Mouse (Mus musculus) small intestine, adult 2 months (tissue): ENCODE data around the gene Btg4. TPM values are rescaled to one million over a fixed set of nuclear protein-coding genes. Genes with fewer than 3 reads are reported as not detected.
A peak's percentile ranks its signal among the peaks of the same experiment; 100 is the strongest.

Source experiments
- H3K27ac ChIP-seq: fragments of 200-500 bp; 2 replicates; pipeline ENCODE4 v1.5.1; 2012; ENCODE audit warnings: low read depth, low read length, control low read depth, inconsistent platforms; ENCODE audit not compliant: insufficient read depth
- H3K27me3 ChIP-seq: fragments of 200-500 bp; 2 replicates; pipeline ENCODE4 v1.6.1; 2012; ENCODE audit warnings: mild to moderate bottlenecking, moderate library complexity, low read length, inconsistent platforms; ENCODE audit not compliant: control insufficient read depth, insufficient read depth
- H3K36me3 ChIP-seq: fragments of 200-500 bp; 2 replicates; pipeline ENCODE4 v1.6.1; 2012; ENCODE audit warnings: mild to moderate bottlenecking, low read length, control low read depth, inconsistent platforms; ENCODE audit not compliant: control insufficient read depth, insufficient read depth
- H3K4me1 ChIP-seq: fragments of 200-500 bp; 2 replicates; pipeline ENCODE4 v1.6.1; 2012; ENCODE audit warnings: low read length, inconsistent platforms, mixed read lengths; ENCODE audit not compliant: control insufficient read depth, insufficient read depth, insufficient read length
- H3K4me3 ChIP-seq: fragments of 200-500 bp; 2 replicates; pipeline ENCODE4 v1.5.1; 2012; ENCODE audit warnings: low read depth, mild to moderate bottlenecking, control low read depth, inconsistent platforms, low read length, moderate library complexity
- CTCF ChIP-seq: fragments of 200-500 bp; IDR thresholded peaks from 2 replicates; pipeline ENCODE4 v1.5.1; 2012; ENCODE audit warnings: low read depth, mild to moderate bottlenecking, control low read depth, inconsistent platforms, low read length, moderate library complexity, mixed read lengths; ENCODE audit not compliant: insufficient replicate concordance, insufficient read length; ENCODE audit errors: extremely low read depth
- POLR2A ChIP-seq: fragments of 200-500 bp; IDR thresholded peaks from 2 replicates; pipeline ENCODE4 v1.6.1; 2012; ENCODE audit warnings: low read depth, mild to moderate bottlenecking, control low read depth, inconsistent platforms, low read length, moderate library complexity
- WGBS: fragments of 180-500 bp; shearing (Covaris S2); methylation state at CpG from one replicate; pipeline ENCODE4 v1.1.7; 2018; 5-methylcytosine and 5-hydroxymethylcytosine counted together
- polyA plus RNA-seq: library from polyadenylated mRNA; depleted of rRNA; stranded (reverse); fragments of >200 nt; gene quantifications from 2 replicates; pipeline ENCODE4 v1.2.3, GENCODE M21; 2012

Gene Btg4
- polyA plus RNA-seq, 1 experiment: not detected

DNA sequence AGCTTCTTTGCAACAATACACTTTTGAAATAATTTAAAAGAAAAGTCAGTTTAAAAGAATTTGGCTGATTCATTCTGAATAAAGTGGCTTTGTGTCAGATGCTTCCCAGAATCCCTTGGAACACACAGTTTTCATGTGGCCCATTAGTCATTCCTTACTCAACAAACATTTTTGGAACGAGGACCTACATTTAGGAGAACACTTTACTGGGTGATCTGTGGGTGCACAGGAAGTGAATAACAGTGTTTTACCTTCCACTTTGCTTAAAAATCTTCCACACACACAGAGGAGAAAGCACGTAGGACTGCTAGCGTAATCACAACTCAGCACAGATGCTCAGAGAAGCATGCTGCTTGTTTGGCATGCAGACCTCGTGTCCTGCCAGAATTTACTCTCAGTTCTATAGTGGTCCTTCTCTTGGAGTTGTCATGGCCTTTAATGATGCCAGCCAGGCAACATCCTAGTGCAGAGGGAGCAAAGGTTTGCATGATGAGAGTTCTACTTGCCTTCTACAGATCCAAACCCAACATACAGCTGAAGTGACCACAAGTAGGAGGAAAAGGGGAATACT is 1.7 kb upstream of the Btg4 start:
- Histone ChIP-seq H3K4me3 (no peak overlapping the region), H3K27ac (no peak overlapping the region), H3K4me1 (no peaks in the 10 kb centered on the region), H3K27me3 (no peaks in the 10 kb centered on the region), H3K36me3 (no peaks in the 10 kb centered on the region)
- TF ChIP-seq CTCF (no peak), POLR2A (no peak)
- WGBS: 72% methylated on average over 4 of the region's 4 CpGs

DNA sequence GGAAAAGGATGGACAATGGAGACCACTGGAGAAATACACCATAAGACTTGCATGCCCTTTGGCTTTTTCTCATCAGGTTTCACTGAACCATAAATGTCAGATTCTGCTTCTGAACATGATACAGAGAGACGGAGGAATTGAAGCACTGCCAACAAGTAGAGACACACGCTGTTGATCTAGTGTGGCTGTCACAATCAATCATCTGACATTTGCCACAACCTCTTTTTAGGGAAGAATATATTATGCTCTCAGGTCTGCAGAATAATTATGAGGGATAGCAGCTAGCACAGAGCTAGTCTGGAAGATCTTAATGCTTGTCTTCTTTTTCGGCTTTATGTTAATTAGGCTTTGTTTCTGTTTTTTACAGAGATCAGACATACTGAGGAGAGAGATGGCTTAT is 7.5 kb downstream of the Btg4 start:
- Histone ChIP-seq H3K4me3 (no peak overlapping the region), H3K36me3 (no peaks in the 10 kb centered on the region), H3K27ac (no peak overlapping the region), H3K27me3 (no peaks in the 10 kb centered on the region; the same call in 1 of the 2 replicates), H3K4me1 (no peaks in the 10 kb centered on the region)
- 43% methylated on average over 3 of the region's 3 CpGs for WGBS
- no peak for TF ChIP-seq POLR2A
- no peak for TF ChIP-seq CTCF

DNA sequence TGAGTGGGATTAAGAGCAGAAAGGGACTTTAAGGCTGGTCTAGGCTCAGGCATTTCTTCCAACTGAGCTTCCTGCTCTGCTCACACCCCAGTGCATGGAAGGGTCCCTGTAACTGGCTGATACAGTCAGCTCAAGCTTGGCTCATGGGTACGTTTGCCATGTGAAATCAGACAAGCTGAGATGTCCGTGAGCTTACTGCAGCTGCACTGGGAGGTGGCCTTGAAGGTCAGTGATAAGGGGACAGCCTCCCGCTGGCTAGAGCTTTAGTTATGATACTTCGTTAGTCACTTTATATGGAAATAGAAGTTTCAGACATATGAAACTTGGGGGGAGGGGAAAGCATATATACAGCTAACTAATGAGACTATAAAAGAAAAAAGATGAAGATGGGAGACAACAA is 10.1 kb downstream of the Btg4 start:
- no peak for TF ChIP-seq POLR2A
- no peak for TF ChIP-seq CTCF

DNA sequence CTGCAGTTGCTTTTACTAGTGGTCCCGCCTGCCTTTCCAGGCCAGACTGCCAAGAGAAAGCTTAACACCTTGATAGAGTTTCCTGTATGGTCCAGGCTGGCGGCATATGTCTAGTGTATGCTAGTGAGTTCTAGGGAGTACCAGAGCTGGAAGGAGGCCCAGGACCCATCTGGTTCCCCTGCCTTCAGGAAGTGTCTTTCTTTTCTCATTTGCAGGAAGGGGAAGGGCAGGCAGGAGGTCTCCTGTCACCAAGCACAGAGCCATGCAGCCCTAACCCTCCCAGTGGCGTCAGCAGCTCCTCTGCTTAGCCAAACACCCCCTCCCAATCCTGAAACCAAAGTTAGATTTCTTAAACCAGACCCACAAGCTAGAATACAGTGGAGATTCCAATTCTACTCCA is 15.1 kb downstream of the Btg4 start:
- Histone ChIP-seq H3K27me3 (peaks cover 10% of the 10 kb centered on the region), H3K4me1 (peaks cover 8% of the 10 kb centered on the region; the same call in 1 of the 2 replicates), H3K4me3 (peak overlapping the region; percentile 30; the same call in 1 of the 2 replicates), H3K36me3 (no peaks in the 10 kb centered on the region), H3K27ac (no peak overlapping the region)
- WGBS: 40% methylated on average over 3 of the region's 3 CpGs
- TF ChIP-seq CTCF (no peak), POLR2A (no peak)

More for the DNA sequence above, 10.1 kb downstream of the Btg4 start:
- Histone ChIP-seq H3K27me3 (no peaks in the 10 kb centered on the region), H3K4me3 (no peak overlapping the region), H3K36me3 (no peaks in the 10 kb centered on the region), H3K4me1 (no peaks in the 10 kb centered on the region), H3K27ac (no peak overlapping the region)
- WGBS: 42% methylated on average over 4 of the region's 4 CpGs

DNA sequence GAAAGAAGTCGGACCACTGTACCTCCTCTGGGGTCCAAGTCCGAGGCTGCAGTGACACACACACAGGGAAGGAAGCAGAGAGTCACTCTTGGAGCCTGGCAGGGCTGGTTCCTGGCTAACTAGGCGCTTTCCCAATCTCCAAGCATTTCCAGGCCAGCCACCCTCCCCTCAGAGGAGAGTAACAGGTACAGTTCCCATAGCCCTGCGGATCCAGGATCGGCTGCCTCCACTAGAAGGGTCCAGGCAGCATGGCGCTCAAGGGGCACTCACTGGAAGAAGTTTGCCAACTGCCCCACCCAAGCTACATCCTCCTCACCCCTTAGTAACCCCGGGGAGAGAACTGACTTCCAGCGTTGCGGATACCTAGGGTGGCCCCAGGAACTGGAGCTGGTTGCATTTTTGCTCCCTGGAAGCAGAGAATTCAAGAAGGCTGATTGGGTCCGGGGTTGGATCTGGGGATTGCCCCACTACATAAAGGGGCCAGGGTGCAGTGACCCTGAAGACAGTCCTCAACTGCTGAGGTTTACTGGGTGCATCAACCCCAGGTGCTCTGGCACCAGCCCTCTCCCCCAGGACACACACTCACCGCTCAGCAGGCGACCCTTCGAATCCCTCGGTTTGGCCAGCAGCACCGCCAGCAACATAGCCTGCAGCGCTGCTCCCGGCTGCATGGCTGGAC is 15.7 kb downstream of the Btg4 start:
- Histone ChIP-seq H3K4me3 (peak overlapping the region; percentile 64), H3K4me1 (peaks cover 8% of the 10 kb centered on the region; the same call in 1 of the 2 replicates), H3K27ac (no peak overlapping the region), H3K36me3 (no peaks in the 10 kb centered on the region), H3K27me3 (peaks cover 10% of the 10 kb centered on the region)
- WGBS: 2% methylated on average over 17 of the region's 17 CpGs
- TF ChIP-seq POLR2A: no peak
- no peak for TF ChIP-seq CTCF

DNA sequence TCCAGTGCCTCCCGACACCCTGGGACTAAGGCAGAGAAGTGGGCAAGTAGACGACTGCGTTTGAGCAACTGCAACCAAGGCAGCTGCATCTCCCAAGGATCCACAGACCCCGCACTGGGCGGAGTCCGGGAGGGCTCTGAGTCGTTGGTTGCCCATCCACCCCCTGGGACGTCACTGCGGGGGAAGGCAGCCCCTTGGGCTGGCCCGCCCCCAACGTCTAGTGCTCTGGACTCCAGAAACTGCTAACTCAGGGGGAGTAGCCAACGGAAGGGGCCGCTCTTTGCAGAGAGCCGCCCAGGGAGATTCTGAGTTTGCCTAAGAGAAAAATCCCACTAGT is 16.2 kb downstream of the Btg4 start, which contains the start of gene Layn:
Gene Layn (minus strand): TSS at position 116 of the 337 bp plus-strand sequence.
- WGBS: 3% methylated on average over 14 of the region's 14 CpGs
- H3K36me3 ChIP-seq: no peaks in the 10 kb centered on the region
- peak within 1 kb of the TSS; percentile 64 for H3K4me3 ChIP-seq
- TF ChIP-seq POLR2A (no peak), CTCF (no peak)
- H3K4me1 ChIP-seq: peaks cover 8% of the 10 kb centered on the region; the same call in 1 of the 2 replicates
- H3K27me3 ChIP-seq: peaks cover 10% of the 10 kb centered on the region
- no peak within 1 kb of the TSS for H3K27ac ChIP-seq

DNA sequence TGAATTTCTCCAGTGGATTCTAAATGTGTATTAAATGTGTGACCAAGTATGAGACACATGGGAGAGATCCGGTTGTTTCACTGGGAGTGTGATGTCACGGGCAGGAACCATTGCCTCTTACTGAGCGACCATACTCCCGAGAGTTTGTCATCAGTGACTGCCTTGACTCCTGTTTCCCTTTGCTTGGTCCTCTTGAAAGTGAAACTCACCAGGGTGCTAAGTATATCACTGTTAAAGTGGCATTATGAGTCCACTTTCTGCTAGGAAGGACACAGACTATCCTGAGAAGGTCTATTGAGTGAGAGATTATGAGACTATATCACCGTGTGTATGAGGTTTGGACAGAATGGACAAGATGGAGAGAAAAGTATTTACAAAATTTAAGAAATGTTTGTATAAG is 20.9 kb downstream of the Btg4 start:
- Histone ChIP-seq H3K27ac (no peak overlapping the region), H3K4me3 (no peak overlapping the region), H3K4me1 (peaks cover 4% of the 10 kb centered on the region; the same call in 1 of the 2 replicates), H3K27me3 (peaks cover 4% of the 10 kb centered on the region), H3K36me3 (no peaks in the 10 kb centered on the region)
- no peak for TF ChIP-seq POLR2A
- TF ChIP-seq CTCF: no peak
- WGBS: 73% methylated on average over 5 of the region's 5 CpGs
